Mouse (Mus musculus): ENCODE data around the gene Pramef20.
"Not testable (repeated sequence)": the region's sequence is repeated elsewhere in the genome, so short reads cannot be mapped to it uniquely, and the experiment has no call there.

Gene Pramef20

DNA sequence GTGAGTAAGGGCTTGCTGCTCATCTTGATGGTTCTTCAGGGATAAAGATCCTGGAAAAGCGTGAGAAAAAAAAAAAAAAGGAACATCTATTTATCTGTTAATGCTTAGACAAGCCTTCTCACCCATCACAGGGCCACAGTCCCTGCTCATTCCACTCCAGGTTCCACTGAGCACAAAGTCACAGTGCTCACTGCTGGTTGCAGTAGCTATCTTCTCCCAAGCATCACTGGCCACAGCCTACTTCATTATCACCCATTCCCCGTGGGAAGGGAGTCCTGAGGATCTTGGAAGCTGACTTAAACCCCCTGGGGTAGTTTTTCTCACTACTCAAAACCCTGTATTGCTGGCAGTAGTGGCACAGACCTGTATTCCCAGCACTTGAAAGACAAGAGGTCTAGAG is at the start of gene Pramef20:
TSS of gene Pramef20 (minus strand) at position 23 of the 400 bp plus-strand sequence.
- in situ Hi-C loops (cut with MboI, MseI), result no loop called here

DNA sequence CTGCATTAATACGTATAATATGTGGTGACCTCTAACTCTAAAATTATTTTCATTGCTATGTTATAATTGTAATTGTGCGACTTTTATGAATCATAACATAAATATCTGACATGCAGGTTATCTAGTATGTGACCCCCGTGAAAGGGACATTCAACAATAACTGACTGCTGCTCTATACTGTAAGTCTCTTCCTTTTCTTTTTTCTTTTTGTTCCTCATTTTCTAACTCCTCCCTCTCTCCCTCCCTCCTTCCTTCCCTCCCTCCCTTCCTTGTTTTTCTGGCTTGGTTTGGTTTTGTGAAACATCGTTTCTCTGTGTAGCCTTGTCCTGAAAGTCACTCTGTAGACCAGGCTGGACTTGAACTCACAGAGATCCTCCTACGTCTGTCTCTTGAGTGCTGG is 46.9 kb upstream of the Pramef20 start:
- in situ Hi-C loops (cut with MboI, MseI), result no loop called here

DNA sequence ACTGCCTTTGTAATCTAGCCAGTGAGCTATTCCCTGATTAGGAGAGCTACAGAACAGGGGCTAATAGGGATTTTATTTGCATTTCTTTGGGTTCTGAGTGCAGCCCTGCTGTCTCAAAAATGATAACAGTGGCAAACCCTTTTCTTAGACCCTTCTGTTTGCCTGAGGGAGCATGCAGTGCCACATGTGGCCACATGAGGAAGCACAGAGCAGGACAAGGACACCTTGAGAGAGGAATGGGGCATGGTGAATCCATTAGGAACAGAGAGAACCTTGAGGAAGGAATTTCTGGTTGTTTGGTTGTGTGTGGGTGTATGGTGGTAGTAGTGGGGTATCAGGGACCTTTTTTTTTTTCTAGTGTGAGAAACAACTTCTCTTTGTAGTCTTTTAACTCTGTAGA is 42.9 kb upstream of the Pramef20 start:
- in situ Hi-C loops (cut with MboI, MseI), result no loop called here

DNA sequence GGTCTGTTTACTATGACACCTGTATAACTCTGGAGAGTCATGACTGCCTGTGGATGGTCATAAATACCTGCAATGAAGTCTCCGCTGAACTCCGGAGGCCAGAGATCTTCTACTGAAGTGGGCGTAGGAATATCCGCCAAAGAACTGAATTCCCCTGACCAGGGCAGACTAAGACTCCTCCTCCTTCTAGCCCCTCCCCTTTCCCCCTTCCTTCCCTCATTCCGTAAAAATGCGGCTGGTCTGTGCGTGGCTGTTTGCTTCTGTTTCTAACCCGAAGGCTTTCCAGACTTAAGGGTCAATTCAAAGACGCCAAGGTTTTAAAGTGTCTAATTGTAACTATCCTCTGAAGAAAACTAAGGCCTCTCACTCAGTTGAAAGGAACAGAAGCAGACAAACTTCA is 30.6 kb upstream of the Pramef20 start, which contains the start of gene Pramef12:
TSS of gene Pramef12 (minus strand) at position 175 of the 400 bp plus-strand sequence.
- in situ Hi-C loops (cut with MboI, MseI), result no loop called here

DNA sequence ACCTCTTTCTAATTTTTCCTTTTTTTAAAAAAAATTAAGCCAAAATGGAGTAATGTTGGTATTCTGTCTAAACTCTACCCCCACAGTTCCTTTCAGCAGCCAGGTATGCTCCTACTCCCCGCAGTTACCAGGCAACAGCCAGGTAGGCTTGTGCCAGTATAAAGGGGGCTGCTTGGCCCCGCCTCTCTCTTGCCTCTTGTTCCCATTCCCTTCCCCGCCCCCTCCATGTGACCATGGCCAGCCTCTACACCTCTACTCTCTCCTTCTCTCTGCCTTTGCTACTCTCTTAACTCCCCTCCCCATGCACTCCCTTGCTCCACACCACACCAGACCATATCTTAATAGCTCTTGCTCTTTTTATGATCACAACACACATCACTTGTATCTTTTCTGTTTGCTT is 28.5 kb upstream of the Pramef20 start:
- in situ Hi-C loops (cut with MboI, MseI), result no loop called here

DNA sequence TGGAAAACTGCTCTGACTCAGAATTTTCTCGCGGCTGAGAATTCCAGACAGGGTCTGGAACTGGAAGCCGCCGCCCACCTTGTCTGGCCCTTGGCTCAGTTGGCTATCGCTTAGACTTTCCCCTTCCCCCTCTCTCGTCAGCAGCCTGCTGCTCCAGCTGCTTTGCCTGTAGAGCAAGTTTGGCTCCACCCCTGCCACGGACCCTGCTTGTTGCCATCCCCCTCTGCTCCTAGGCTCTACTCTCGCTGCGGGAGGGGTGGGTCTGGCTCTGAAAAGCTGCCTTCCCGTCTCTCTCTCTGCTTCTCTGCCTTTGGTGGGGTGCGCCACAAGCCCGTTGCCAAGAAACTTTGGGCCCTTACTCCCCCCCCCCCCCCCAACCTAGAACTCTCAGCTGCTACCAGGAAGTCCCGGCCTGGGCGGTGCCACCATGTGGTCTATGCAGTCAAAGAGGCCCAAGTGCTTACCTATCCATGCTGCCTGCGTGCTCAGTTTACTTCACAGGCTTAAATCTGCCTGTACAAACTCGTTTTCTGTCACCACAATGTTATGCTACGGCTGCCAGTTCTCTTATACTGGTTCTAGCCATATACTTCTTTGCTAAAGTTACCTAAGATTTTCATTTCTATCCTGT is 26.8 kb upstream of the Pramef20 start:
- in situ Hi-C loops (cut with MboI, MseI), result no loop called here

DNA sequence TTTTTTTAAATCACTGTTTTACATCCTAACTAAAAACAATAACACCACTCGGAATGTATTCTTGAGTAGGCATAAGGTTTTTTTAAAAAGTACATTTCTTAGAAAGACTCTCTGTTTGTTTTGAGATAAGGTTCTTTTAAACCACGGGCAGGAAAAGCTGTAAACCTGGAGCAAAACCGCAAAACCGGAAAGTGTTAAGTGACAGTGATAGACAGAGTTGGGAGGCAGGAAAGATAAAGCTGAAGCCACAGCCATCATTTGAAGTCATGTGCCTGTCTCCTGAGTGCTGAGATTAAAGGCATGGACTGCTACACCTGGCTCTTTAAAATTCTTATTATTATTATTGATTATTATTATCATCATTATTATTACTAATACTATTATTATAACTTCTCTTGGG is 25.0 kb upstream of the Pramef20 start:
- in situ Hi-C loops (cut with MboI, MseI), result no loop called here

DNA sequence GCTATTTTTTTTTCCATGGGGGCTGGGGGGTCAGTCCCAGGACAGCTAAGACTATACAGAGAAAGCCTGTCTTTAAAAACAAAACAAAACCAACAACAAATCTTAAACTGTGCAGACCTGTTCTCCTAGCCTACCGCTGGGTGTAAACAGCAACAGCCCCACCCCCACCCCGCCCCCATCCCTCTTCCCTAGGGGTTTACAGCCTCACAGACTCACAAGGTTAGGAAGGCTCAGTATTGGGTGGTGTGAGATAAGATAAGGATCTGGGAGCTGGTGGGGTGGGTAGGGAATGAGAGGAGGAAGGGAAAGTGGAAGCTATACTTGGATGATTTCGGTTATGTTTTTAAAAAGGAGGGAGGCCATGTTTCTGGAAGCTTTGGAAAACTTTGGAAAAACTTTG is 18.6 kb upstream of the Pramef20 start:
- in situ Hi-C loops (cut with MboI, MseI), result no loop called here

DNA sequence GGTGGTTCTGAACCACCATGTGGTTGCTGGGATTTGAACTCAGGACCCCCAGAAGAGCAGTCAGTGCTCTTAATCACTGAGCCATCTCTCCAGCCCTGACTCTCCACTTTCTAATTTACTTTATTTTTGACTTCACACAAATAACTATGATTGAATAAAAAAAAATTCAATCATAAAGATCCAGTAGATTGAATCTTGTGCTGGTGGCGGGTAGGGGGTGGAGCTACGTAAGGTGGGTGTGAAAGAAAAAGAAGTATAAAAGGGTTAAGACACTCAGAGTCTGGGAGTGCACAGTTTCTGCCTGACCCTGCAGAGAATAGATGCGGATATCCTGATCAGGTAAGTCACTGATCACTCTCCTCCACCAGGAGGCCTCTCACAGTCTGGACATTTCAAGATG is 20.1 kb downstream of the Pramef20 start, which contains the start of gene Gm13119:
TSS of gene Gm13119 (plus strand) at position 301 of the 400 bp plus-strand sequence.
- in situ Hi-C loops (cut with MboI, MseI), result not testable (repeated sequence)

DNA sequence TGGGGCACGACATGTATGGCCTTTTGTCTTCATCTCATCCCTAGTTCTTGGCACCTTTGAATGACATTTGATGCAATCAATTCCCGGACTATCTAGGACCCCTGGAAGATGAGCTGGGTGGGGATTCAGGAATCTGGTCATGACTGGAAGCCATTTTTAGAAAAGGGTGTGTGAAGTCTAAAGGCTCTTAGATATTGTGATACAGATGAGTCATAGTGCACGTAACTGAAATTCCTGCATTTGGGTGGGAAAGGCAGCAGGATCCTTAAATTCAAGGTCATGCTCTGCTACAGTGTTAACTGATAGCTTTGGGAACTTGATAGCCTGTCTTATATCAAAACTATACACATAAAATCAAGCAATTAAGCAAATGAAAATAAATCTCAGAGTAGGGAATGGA is 41.9 kb downstream of the Pramef20 start:
- in situ Hi-C loops (cut with MboI, MseI), result not testable (repeated sequence)

DNA sequence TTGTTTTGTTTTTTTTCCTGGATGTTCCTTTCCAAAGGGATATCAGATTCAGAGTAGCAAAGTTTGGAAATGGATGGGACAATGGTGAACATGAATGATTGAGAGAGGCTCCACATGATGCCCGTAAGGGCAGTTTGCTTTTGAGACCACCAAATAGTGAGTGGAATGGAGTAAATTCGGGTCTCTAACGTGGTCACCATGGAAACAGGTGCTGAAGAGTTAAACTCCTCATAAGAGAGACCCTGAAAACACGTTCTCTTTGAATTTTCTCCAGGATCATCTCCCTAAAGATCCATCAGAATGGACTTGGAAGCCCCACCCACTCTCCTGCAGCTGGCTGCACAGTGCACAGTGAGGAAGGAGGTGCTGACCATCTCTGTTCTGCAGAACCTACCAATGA is 47.8 kb downstream of the Pramef20 start, which contains the start of gene Gm13128:
TSS of gene Gm13128 (plus strand) at position 301 of the 400 bp plus-strand sequence.
- in situ Hi-C loops (cut with MboI, MseI), result loop anchor here (5.0 kb wide), 1 partner anchor 338 kb away; the partner anchor contains the start of gene Pramef17
